Mouse (Mus musculus): Measurements from ENCODE around the gene Catspere2. TPM values are rescaled to one million over a fixed set of nuclear protein-coding genes. Genes with fewer than 3 reads are reported as not detected.

Gene Catspere2
- total and polyA plus RNA-seq, 2 experiments from 2014 or later, result 0.12 TPM; not detected in 1

DNA sequence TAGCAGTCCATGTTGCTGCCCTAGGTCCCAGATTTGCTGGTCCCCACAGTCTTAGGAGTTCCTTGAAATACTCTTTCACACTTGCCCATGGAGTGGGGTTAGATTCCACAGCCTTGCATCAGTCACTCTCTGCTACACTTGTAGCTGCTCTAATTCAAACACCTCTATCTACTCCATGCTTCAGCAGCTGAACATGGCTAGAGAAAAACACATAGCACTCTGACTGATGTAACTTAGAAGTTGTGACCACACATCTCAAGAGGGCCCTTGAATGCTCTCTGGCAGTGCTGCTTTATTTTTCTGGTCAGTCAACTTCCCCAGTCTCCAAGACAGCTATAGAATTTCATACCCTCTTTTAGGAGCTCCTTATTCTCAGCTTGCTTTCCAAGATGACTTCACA lies 226.7 kb downstream of the Catspere2 start:
- no peaks in the 10 kb centered on the region for H3K9me3 ChIP-seq (replicated peaks; ENCODE audit: control insufficient read depth, low read length)
- H3K27me3 ChIP-seq (ENCODE audit: control insufficient read depth, insufficient read depth, low read length), result no peaks in the 10 kb centered on the region
- H3K36me3 ChIP-seq (replicated peaks; ENCODE audit: control insufficient read depth, insufficient read depth, low read length), result no peaks in the 10 kb centered on the region
- no peak overlapping the region for H3K4me3 ChIP-seq (ENCODE audit: low read depth, low read length)
- 0 out of 2 replicates have a peak, but pooled peaks cover 9% of the 10 kb centered on the region for H3K4me1 ChIP-seq (ENCODE audit: control insufficient read depth, insufficient read depth)
- ATAC-seq (ENCODE audit: insufficient read depth, low read depth) (0 out of 2 replicates have a peak, but pooled peaks have one; percentile 51), DNase-seq (ENCODE audit: low spot score) (no peak)
- no peak overlapping the region for H3K4me2 ChIP-seq (ENCODE audit: low read depth, low read length)
- TF ChIP-seq EP300 (IDR thresholded peaks at IDR 0.05; ENCODE audit: low read depth), result no peak
- no peak for TF ChIP-seq CTCF (IDR thresholded peaks at IDR 0.05; ENCODE audit: low read depth)
- H3K27ac ChIP-seq (ENCODE audit: low read depth), result no peak overlapping the region
- no peak overlapping the region for H3K9ac ChIP-seq (replicated peaks; ENCODE audit: low read depth, low read length)

DNA sequence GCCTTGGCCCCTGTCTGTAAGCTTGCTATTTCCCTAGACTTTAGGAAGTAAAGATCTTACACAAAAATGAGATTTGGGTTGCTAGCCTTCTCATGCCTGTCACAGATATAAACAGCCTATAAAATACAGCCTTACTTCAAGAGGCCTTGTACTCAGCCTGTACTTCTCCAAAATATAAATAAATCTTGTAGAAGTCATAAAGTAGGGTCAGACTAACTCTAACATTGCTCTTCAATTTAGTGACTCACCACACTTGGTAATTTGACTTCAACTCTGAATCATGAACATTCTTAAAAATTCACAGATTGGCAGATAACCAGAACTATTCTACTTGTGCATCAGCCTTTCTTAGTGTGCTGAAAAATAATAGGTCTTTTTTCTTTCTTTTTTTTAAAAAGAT lies 233.9 kb downstream of the Catspere2 start:
- no peaks in the 10 kb centered on the region for H3K9me3 ChIP-seq (replicated peaks; ENCODE audit: control insufficient read depth, low read length)
- no peaks in the 10 kb centered on the region for H3K27me3 ChIP-seq (ENCODE audit: control insufficient read depth, insufficient read depth, low read length)
- no peak overlapping the region for H3K27ac ChIP-seq (ENCODE audit: low read depth)
- DNase-seq (ENCODE audit: low spot score) (no peak), ATAC-seq (ENCODE audit: insufficient read depth, low read depth) (no peak)
- H3K9ac ChIP-seq (replicated peaks; ENCODE audit: low read depth, low read length), result no peak overlapping the region
- no peak overlapping the region for H3K4me2 ChIP-seq (ENCODE audit: low read depth, low read length)
- peaks cover 7% of the 10 kb centered on the region; the same call in 1 of the 2 replicates for H3K4me1 ChIP-seq (ENCODE audit: control insufficient read depth, insufficient read depth)
- H3K4me3 ChIP-seq (ENCODE audit: low read depth, low read length), result no peak overlapping the region
- H3K36me3 ChIP-seq (replicated peaks; ENCODE audit: control insufficient read depth, insufficient read depth, low read length), result no peaks in the 10 kb centered on the region
- no peak for TF ChIP-seq EP300 (IDR thresholded peaks at IDR 0.05; ENCODE audit: low read depth)
- no peak for TF ChIP-seq CTCF (IDR thresholded peaks at IDR 0.05; ENCODE audit: low read depth)

DNA sequence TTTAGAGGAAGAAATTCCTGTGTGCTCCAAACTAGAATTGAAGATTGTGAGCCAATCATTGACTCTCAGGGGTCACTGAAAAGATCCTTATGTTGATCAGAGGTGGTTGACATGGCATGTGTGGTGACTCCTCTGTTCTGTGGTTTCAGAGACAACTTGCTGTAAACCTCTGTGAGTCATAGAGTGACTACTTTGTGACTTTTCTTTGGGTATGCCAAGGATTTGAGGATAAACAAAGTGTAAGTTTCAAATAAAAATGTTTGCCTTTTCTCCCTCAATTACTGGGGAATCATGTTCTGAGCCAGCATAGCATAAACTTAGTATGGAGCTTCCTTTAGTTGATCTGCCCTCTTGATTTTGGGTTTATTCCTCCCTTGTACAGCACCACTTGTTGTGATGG lies 235.1 kb downstream of the Catspere2 start:
- H3K36me3 ChIP-seq (replicated peaks; ENCODE audit: control insufficient read depth, insufficient read depth, low read length), result no peaks in the 10 kb centered on the region
- no peaks in the 10 kb centered on the region for H3K9me3 ChIP-seq (replicated peaks; ENCODE audit: control insufficient read depth, low read length)
- peak overlapping the region; percentile 95 for H3K27ac ChIP-seq (ENCODE audit: low read depth)
- no peak for ATAC-seq (ENCODE audit: insufficient read depth, low read depth)
- TF ChIP-seq EP300 (IDR thresholded peaks at IDR 0.05; ENCODE audit: low read depth) (no peak), CTCF (IDR thresholded peaks at IDR 0.05; ENCODE audit: low read depth) (no peak)
- no peak overlapping the region for H3K9ac ChIP-seq (replicated peaks; ENCODE audit: low read depth, low read length)
- H3K4me2 ChIP-seq (ENCODE audit: low read depth, low read length), result no peak overlapping the region
- no peak overlapping the region for H3K4me3 ChIP-seq (ENCODE audit: low read depth, low read length)
- H3K27me3 ChIP-seq (ENCODE audit: control insufficient read depth, insufficient read depth, low read length), result no peaks in the 10 kb centered on the region
- DNase-seq (ENCODE audit: low spot score), result no peak
- peaks cover 7% of the 10 kb centered on the region; the same call in 1 of the 2 replicates for H3K4me1 ChIP-seq (ENCODE audit: control insufficient read depth, insufficient read depth)

DNA sequence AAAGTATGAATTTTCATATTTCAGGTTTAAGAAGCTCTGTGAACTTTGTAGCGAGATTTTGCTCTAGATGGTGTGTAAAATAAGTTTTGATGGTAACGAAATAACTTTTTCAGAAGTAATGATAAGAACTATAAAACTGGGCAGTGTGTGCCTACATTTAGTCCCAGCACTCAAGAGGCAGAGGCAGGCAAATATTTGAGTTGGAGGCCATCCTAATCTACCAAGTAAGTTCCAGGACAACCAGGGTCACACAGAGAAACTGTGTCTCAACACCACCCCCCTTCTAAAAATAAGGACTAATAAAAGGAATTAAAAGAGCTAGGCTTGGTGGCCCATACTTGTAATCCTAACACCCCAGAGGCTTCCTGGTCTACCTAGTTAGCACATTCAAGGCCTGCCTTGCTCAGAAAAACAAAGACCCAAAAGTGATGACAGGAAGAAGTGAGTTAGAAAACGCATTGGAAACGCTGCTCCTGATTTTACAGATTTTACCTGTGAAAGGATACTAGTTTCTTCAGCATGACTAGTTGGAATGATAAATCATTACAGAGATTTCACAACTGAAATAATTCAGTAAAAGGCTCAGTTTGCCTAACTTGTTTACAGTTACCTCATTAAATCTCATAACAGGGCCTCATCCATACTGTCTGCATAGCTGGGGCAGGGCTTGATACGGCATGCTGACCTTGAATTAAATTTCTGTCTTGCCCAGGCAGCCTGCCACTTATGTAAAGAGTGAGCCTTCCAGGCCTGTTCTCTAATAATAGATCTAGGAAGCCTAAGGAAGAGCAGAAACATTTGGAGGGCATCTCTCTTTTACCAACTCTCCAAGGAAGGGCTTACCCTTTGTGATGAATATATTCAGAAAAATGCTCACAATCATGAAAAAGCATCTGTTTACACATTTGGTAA lies 236.2 kb downstream of the Catspere2 start:
- H3K4me2 ChIP-seq (ENCODE audit: low read depth, low read length), result 0 out of 2 replicates have a peak overlapping the region, but pooled peaks have one; percentile 1
- H3K4me3 ChIP-seq (ENCODE audit: low read depth, low read length), result no peak overlapping the region
- WGBS, result 41% methylated on average over 5 of the region's 5 CpGs
- peaks cover 7% of the 10 kb centered on the region; the same call in 1 of the 2 replicates for H3K4me1 ChIP-seq (ENCODE audit: control insufficient read depth, insufficient read depth)
- no peaks in the 10 kb centered on the region for H3K9me3 ChIP-seq (replicated peaks; ENCODE audit: control insufficient read depth, low read length)
- no peaks in the 10 kb centered on the region; the same call in 1 of the 2 replicates for H3K36me3 ChIP-seq (replicated peaks; ENCODE audit: control insufficient read depth, insufficient read depth, low read length)
- DNase-seq (ENCODE audit: low spot score), result peak; percentile 90
- peak overlapping the region; percentile 95 for H3K27ac ChIP-seq (ENCODE audit: low read depth)
- peak; percentile 96 for ATAC-seq (ENCODE audit: insufficient read depth, low read depth)
- no peaks in the 10 kb centered on the region for H3K27me3 ChIP-seq (ENCODE audit: control insufficient read depth, insufficient read depth, low read length)
- H3K9ac ChIP-seq (replicated peaks; ENCODE audit: low read depth, low read length), result peak overlapping the region; percentile 60
- TF ChIP-seq EP300 (IDR thresholded peaks at IDR 0.05; ENCODE audit: low read depth), result no peak
- no peak for TF ChIP-seq CTCF (IDR thresholded peaks at IDR 0.05; ENCODE audit: low read depth)

Other genes starting within 250 kb of the Catspere2 start
- gene Adss, start 186.9 kb upstream of the Catspere2 start, total RNA-seq (2014; rRNA removed; ENCODE audit: low replicate concordance), result 16.6 and 17.0 TPM in 2 replicates
- 8.7 and 9.5 TPM in 2 replicates for gene Adss, start 186.9 kb upstream of the Catspere2 start, polyA plus RNA-seq (2015; fragmentation: Nextera tagmentation; extraction: Ambion mirVana)
- 22.6 and 35.0 TPM in 2 replicates for gene Desi2, start 204.0 kb downstream of the Catspere2 start, total RNA-seq (2014; rRNA removed; ENCODE audit: low replicate concordance)
- gene Desi2, start 204.0 kb downstream of the Catspere2 start, polyA plus RNA-seq (2015; fragmentation: Nextera tagmentation; extraction: Ambion mirVana), result 24.8 and 26.8 TPM in 2 replicates

All from heart, postnatal 0 days (tissue).